Mouse (Mus musculus) olfactory bulb, adult 2 months (tissue): ENCODE data around the gene Gpr171. TPM values are rescaled to one million over a fixed set of nuclear protein-coding genes. Genes with fewer than 3 reads are reported as not detected.

Experiments used
- H3K27ac ChIP-seq: fragments of 200-500 bp; 2 replicates; pipeline ENCODE4 v1.5.1; 2012; ENCODE audit warnings: low read depth, low read length; ENCODE audit not compliant: insufficient read depth
- H3K4me1 ChIP-seq: fragments of 200-500 bp; 2 replicates; pipeline ENCODE4 v1.6.1; 2012; ENCODE audit warnings: low read length; ENCODE audit not compliant: control insufficient read depth, insufficient read depth
- H3K4me3 ChIP-seq: fragments of 200-500 bp; 2 replicates; pipeline ENCODE4 v1.5.1; 2012; ENCODE audit warnings: mild to moderate bottlenecking, low read depth, low read length, moderate library complexity; ENCODE audit not compliant: insufficient read depth
- CTCF ChIP-seq: fragments of 200-500 bp; IDR thresholded peaks from 2 replicates; pipeline ENCODE4 v1.5.1; 2012; ENCODE audit warnings: low read depth, mild to moderate bottlenecking, low read length, moderate library complexity; ENCODE audit not compliant: insufficient read depth
- POLR2A ChIP-seq: fragments of 200-500 bp; IDR thresholded peaks from 2 replicates; pipeline ENCODE4 v1.6.1; 2012; ENCODE audit warnings: mild to moderate bottlenecking, low read depth, low read length, moderate library complexity; ENCODE audit not compliant: insufficient read depth
- WGBS: fragments of 180-500 bp; shearing (Covaris S2); methylation state at CpG from one replicate; pipeline ENCODE4 v1.1.7; 2018; 5-methylcytosine and 5-hydroxymethylcytosine counted together
- polyA plus RNA-seq: library from polyadenylated mRNA; stranded (reverse); fragments of >200 nt; gene quantifications from 2 replicates; pipeline ENCODE4 v1.2.4, GENCODE M21; 2012; ENCODE audit warnings: low replicate concordance; ENCODE audit not compliant: missing spikeins, insufficient read depth, insufficient read length

Gpr171 gene
- polyA plus RNA-seq, 1 experiment = not detected

DNA sequence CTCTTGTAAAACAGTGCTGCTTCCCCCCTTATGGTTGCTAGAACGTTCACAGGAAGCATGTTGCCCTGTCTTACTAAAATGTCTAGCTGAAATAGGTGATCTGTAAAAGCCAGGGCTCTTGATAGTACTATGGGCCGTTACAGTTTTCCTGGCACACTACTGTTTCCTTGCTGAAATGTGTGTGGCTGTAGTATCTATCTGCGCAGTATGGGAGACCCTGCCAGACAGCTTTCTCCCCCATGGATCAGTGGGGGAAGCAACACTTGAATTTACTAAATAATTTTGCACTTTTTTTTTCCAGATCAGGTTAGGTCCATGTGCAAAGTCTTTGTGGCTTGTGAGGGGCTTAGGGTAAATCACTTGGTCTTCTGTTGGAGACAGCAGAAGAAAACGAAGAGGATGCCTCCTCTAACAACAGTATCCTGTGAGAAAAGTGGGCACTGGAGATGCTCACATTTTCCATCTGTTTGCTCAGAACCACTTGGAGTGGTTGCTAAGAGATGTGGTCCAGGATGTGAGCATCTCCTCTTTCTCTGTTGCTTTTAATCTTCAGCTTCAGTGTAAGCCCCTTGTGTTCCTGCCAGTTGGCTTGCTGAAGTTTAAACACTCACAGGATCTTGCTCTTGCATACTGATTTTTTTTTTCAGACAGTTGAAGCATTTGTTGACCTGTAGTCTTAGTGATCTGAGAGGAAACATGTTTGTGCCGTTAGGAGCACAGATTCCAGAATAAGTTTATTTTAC lies 34.5 kb upstream of the Gpr171 start:
- TF ChIP-seq POLR2A = no peak
- no peak for TF ChIP-seq CTCF
- H3K4me1 ChIP-seq = peaks cover 3% of the 10 kb centered on the region; the same call in 1 of the 2 replicates
- 71% methylated on average over 5 of the region's 5 CpGs for WGBS
- no peak overlapping the region for H3K27ac ChIP-seq
- no peak overlapping the region for H3K4me3 ChIP-seq

DNA sequence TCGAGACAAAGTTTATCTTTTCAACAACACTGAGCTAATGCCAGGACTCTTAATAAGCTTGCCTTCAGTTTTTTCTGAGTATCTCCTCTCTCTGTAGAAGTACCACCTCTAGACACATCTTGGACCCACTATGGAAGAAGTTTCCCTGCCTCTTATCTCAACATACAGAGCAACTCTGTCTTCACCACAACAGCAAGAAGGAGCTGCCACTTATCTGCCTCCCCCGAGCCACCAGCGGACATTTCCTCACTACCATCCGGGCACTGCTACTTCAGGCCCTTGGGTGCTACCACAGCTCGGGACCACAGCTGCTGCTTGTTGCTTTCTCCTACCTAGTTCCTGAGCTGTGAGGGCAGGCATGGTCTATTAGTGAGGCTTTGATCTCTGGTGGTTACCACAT lies 31.6 kb upstream of the Gpr171 start:
- Histone ChIP-seq H3K4me3 (no peak overlapping the region), H3K27ac (no peak overlapping the region), H3K4me1 (peaks cover 3% of the 10 kb centered on the region; the same call in 1 of the 2 replicates)
- TF ChIP-seq POLR2A = no peak
- TF ChIP-seq CTCF = no peak
- WGBS = 86% methylated on average over 5 of the region's 5 CpGs

DNA sequence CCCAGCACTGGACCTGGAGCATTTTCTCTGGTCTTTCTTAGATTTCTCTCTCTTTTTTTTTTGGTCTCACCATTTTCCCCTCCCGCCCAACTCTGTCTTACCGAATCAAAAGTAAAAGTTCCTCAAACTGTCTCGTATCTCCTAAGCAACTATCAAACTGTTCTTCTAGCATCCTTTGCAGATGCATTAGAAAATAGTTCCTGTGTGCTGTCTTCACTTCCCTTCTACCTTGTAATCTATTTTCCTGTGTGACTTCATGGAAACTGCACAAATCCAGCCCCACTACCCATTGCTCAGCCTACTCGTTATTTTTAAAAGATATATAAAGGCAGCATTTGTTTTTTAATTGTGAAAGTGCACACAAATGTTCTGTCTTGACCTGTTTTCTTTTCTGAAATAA lies 30.3 kb upstream of the Gpr171 start:
- 91% methylated on average over 4 of the region's 4 CpGs for WGBS
- no peak for TF ChIP-seq POLR2A
- no peak for TF ChIP-seq CTCF
- H3K27ac ChIP-seq = no peak overlapping the region
- peaks cover 3% of the 10 kb centered on the region; the same call in 1 of the 2 replicates for H3K4me1 ChIP-seq
- no peak overlapping the region for H3K4me3 ChIP-seq

DNA sequence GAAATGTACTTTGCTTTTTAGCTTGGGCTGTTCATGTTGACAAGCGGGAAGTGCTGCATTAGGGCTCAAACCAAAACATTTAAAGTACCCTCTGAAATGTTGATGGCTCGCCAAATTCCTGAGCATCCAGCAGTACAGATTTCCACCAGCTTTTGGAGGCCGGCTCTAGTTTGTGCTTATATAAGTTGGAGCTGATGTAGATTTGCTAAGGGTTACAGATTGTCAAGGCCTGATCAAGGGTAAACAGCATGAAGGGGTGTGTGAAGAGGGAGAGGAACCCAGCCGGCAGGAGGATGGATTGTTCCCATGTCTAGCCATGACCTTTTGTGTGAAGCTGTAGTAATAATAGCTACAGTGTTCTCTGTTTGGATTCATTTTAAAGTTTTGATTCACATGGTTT lies 29.5 kb upstream of the Gpr171 start:
- no peak for TF ChIP-seq POLR2A
- TF ChIP-seq CTCF = no peak
- H3K27ac ChIP-seq = no peak overlapping the region
- no peak overlapping the region for H3K4me3 ChIP-seq
- 72% methylated on average over 4 of the region's 4 CpGs for WGBS
- H3K4me1 ChIP-seq = peaks cover 3% of the 10 kb centered on the region; the same call in 1 of the 2 replicates

DNA sequence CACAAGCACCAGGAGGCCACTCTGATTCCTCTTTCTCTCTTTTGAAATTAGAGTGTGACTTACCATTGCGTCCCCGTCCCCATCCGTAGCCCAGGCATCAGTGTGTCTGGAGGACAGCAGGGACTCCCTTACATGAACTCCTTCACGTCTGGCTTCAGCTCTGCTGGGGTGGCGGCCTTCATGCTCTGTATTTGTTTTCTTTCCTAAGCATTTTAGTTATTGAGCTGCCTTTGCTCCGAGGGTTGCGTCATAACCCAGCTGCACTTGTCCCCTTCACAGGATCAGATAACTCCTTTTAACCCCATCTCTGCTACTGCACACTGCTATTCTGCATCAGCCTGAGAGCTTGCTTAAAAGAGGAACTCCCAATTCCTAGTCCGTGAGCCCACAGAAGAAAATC lies 28.8 kb upstream of the Gpr171 start:
- Histone ChIP-seq H3K4me3 (no peak overlapping the region), H3K27ac (no peak overlapping the region), H3K4me1 (peaks cover 3% of the 10 kb centered on the region; the same call in 1 of the 2 replicates)
- TF ChIP-seq CTCF = no peak
- no peak for TF ChIP-seq POLR2A
- WGBS = 75% methylated on average over 8 of the region's 8 CpGs

DNA sequence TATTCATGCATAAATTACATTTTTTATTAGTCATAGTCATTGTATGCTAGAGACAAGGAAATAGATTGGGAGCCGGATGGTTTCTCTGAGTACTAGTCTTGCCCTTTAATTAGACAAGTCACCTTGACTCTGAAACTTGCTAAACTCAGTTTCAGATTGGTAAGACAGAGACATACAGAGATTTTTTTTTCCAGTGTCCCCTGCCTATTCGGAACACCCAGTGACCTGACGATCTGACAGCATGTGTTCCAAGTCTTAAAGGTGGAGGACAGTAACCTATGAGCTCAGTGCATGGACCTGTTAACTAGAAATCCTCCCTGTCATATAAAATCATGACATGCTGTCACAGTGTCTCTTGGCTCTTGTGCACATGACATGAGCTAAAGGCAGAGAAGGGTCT lies 27.9 kb upstream of the Gpr171 start:
- 85% methylated on average over 3 of the region's 3 CpGs for WGBS
- H3K27ac ChIP-seq = no peak overlapping the region
- H3K4me1 ChIP-seq = peaks cover 3% of the 10 kb centered on the region; the same call in 1 of the 2 replicates

DNA sequence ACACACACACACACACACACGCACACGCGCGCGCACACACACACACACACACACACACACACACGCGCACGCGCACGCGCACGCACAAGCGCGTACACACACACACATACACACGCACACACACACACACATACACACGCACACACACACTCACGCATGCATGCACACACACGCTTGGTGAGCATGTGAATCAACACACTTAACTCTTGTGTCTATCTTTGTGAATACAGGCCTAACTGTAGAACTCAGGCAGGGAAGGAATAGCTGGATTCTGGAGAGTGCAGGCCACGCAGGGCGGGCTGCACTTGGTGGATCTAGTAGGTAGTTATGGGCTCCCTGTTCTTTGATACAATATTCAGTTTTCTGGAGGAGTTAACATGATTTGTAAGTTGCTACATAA lies 27.1 kb upstream of the Gpr171 start:
- Histone ChIP-seq H3K27ac (no peak overlapping the region), H3K4me3 (no peak overlapping the region), H3K4me1 (peaks cover 3% of the 10 kb centered on the region; the same call in 1 of the 2 replicates)
- 96% methylated on average over 20 of the region's 20 CpGs for WGBS
- TF ChIP-seq POLR2A (no peak), CTCF (no peak)

More for the DNA sequence above, 27.9 kb upstream of the Gpr171 start:
- no peak overlapping the region for H3K4me3 ChIP-seq
- TF ChIP-seq CTCF = no peak
- no peak for TF ChIP-seq POLR2A

DNA sequence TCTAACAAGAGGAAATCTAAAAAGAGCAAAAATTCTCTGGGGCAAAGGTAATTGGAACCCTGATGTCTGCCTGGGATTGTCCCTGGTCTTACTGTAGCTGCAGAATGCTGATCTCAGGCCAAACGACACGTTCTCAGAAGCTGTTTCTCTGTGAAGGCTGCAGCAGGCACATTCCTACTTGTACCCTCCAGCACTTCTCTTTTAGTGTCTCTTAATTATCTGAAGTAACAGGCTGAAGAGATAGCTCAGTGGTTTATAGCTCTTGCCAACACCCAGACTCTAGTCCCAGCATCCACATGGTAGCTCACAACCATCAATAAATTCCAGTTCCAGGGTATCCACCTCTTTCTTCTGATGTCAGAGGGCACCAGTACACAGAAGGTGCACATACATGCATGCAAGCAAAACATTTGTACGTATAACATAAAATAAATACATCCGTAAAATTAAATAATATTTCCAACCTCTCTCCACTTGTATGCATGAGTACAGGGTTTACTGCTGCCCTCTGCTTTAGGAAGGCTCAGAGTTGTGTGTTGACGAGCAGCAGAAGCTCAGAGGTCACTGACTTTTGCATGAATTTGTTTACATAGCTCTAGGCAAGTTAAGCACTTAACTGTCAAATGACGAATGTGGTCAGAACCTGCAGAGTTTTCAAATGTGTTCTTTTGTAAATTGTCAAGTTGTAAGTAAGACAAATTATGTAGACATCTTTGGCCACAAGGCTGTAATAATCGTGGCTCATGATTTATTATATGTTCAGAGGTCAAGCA lies 24.3 kb upstream of the Gpr171 start:
- TF ChIP-seq CTCF (no peak), POLR2A (no peak)
- Histone ChIP-seq H3K4me1 (peaks cover 3% of the 10 kb centered on the region), H3K4me3 (no peak overlapping the region), H3K27ac (no peak overlapping the region)
- 77% methylated on average over 7 of the region's 7 CpGs for WGBS

DNA sequence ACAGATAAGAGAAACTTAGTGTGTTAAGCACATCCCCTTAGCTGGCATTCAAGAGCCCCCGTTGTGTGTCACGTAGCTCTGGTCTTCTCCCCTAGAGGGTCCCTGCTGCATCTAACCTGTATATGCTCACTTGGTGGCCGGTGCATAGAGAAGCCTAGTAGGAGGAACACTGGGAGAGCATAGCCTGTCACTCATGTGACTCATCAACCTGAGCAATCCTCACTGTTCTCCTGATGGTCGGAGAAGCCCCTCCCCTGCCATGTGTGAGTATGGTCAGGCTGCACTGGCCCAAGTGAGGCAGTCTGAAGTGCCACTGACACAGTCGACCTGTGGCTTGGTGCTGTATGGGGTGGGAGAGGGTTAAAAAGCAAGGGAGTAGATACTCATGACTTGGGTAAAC lies 23.4 kb upstream of the Gpr171 start:
- H3K4me3 ChIP-seq = no peak overlapping the region
- TF ChIP-seq POLR2A (no peak), CTCF (no peak)
- peaks cover 4% of the 10 kb centered on the region for H3K4me1 ChIP-seq
- H3K27ac ChIP-seq = no peak overlapping the region
- 81% methylated on average over 5 of the region's 5 CpGs for WGBS
